Mouse (Mus musculus) embryonic facial prominence, embryonic 11.5 days (tissue): ENCODE measurements at regions not wholly inside any gene's neighbourhood (a gene's known extent, or its start where the extent isn't known, plus 50 kb on each side); places are given as distances from the start of the nearest gene placed in this dataset.
A peak's percentile ranks its signal among the peaks of the same experiment; 100 is the strongest.

Experiments
- ATAC-seq: fragments of 200-750 bp; cut with Nextera tagmentation; replicated peaks from 2 replicates; pipeline ENCODE4 v1.8.0; 2017; ENCODE audit warnings: low read depth; ENCODE audit not compliant: insufficient number of reproducible peaks, low FRiP score, low TSS enrichment
- DNase-seq: peaks from one replicate; pipeline ENCODE4 v3.0.0-alpha.2; 2015; ENCODE audit warnings: low spot score
- H3K27ac ChIP-seq: fragments of 300-500 bp; sonication (generic); replicated peaks from 2 replicates; pipeline ENCODE4 v1.5.1; 2014; ENCODE audit warnings: mild to moderate bottlenecking, low read depth, low read length, control low read depth
- H3K27me3 ChIP-seq: fragments of 300-500 bp; sonication (generic); 2 replicates; pipeline ENCODE4 v1.6.1; 2014; ENCODE audit warnings: mild to moderate bottlenecking, low read length, moderate library complexity, mixed read lengths; ENCODE audit not compliant: control insufficient read depth, insufficient read depth
- H3K36me3 ChIP-seq: fragments of 300-500 bp; sonication (generic); replicated peaks from 2 replicates; pipeline ENCODE4 v1.6.1; 2014; ENCODE audit warnings: low read depth, mild to moderate bottlenecking, low read length, moderate library complexity, mixed read lengths; ENCODE audit not compliant: control insufficient read depth, insufficient read depth
- H3K4me1 ChIP-seq: fragments of 300-500 bp; sonication (generic); 2 replicates; pipeline ENCODE4 v1.6.1; 2014; ENCODE audit warnings: low read length, mixed read lengths; ENCODE audit not compliant: control insufficient read depth, insufficient read depth
- H3K4me2 ChIP-seq: fragments of 300-500 bp; sonication (generic); 2 replicates; pipeline ENCODE4 v1.6.1; 2014; ENCODE audit warnings: low read depth, mild to moderate bottlenecking, control low read depth, low read length, moderate library complexity
- H3K4me3 ChIP-seq: fragments of 300-500 bp; sonication (generic); 2 replicates; pipeline ENCODE4 v1.5.1; 2014; ENCODE audit warnings: low read depth, low read length, control low read depth
- H3K9ac ChIP-seq: fragments of 300-500 bp; sonication (generic); replicated peaks from 2 replicates; pipeline ENCODE4 v1.6.1; 2014; ENCODE audit warnings: mild to moderate bottlenecking, control low read depth, low read length
- H3K9me3 ChIP-seq: fragments of 300-500 bp; sonication (generic); replicated peaks from 2 replicates; pipeline ENCODE4 v1.6.1; 2016; ENCODE audit warnings: mild to moderate bottlenecking, low read length, inconsistent platforms, mixed read lengths; ENCODE audit not compliant: control insufficient read depth
- WGBS: fragments of 180-500 bp; shearing (Covaris S2); extraction: QIAGEN DNeasy Blood & Tissue Kit; methylation state at CpG from one replicate; pipeline ENCODE4 v1.1.7; 2014; 5-methylcytosine and 5-hydroxymethylcytosine counted together

GRCm38 (mm10) chr8:11116534-11116933, 108.3 kb upstream of the Irs2 start:
- Histone ChIP-seq H3K36me3 (no peaks in the 10 kb centered on the region), H3K4me2 (no peak overlapping the region), H3K4me1 (no peaks in the 10 kb centered on the region), H3K27ac (no peak overlapping the region), H3K9ac (no peak overlapping the region), H3K9me3 (no peaks in the 10 kb centered on the region), H3K27me3 (no peaks in the 10 kb centered on the region), H3K4me3 (no peak overlapping the region)
- ATAC-seq (no peak), DNase-seq (no peak)
- WGBS = 80% methylated on average over 5 of the region's 5 CpGs

- no peaks in the 10 kb centered on the region for H3K36me3 ChIP-seq
- H3K4me2 ChIP-seq = no peak overlapping the region
- no peak overlapping the region for H3K9ac ChIP-seq
- no peak for ATAC-seq
- H3K4me3 ChIP-seq = no peak overlapping the region
- H3K9me3 ChIP-seq = no peaks in the 10 kb centered on the region
- WGBS = 47% methylated on average over 6 of the region's 6 CpGs
- no peaks in the 10 kb centered on the region for H3K4me1 ChIP-seq
- no peak for DNase-seq
- no peak overlapping the region for H3K27ac ChIP-seq
- H3K27me3 ChIP-seq = no peaks in the 10 kb centered on the region
Observed at GRCm38 (mm10) chr8:11115210-11115609, 107.0 kb upstream of the Irs2 start.

GRCm38 (mm10) chr8:11114531-11114930, 106.3 kb upstream of the Irs2 start:
- Histone ChIP-seq H3K9me3 (no peaks in the 10 kb centered on the region), H3K36me3 (no peaks in the 10 kb centered on the region), H3K9ac (no peak overlapping the region), H3K4me3 (no peak overlapping the region), H3K4me1 (no peaks in the 10 kb centered on the region), H3K27me3 (no peaks in the 10 kb centered on the region), H3K4me2 (no peak overlapping the region), H3K27ac (no peak overlapping the region)
- 59% methylated on average over 8 of the region's 8 CpGs for WGBS
- DNase-seq (no peak), ATAC-seq (no peak)

GRCm38 (mm10) chr8:11112908-11113532, 104.8 kb upstream of the Irs2 start:
- Histone ChIP-seq H3K27me3 (no peaks in the 10 kb centered on the region), H3K4me3 (no peak overlapping the region), H3K4me2 (no peak overlapping the region), H3K9ac (no peak overlapping the region), H3K36me3 (no peaks in the 10 kb centered on the region), H3K4me1 (no peaks in the 10 kb centered on the region), H3K9me3 (no peaks in the 10 kb centered on the region), H3K27ac (no peak overlapping the region)
- ATAC-seq (no peak), DNase-seq (no peak)
- WGBS = 72% methylated on average over 7 of the region's 7 CpGs

- DNase-seq (no peak), ATAC-seq (no peak)
- H3K27ac ChIP-seq = no peak overlapping the region
- no peaks in the 10 kb centered on the region for H3K9me3 ChIP-seq
- no peaks in the 10 kb centered on the region for H3K36me3 ChIP-seq
- no peaks in the 10 kb centered on the region for H3K4me1 ChIP-seq
- no peaks in the 10 kb centered on the region for H3K27me3 ChIP-seq
- no peak overlapping the region for H3K9ac ChIP-seq
- H3K4me2 ChIP-seq = no peak overlapping the region
- no peak overlapping the region for H3K4me3 ChIP-seq
- 80% methylated on average over 2 of the region's 2 CpGs for WGBS
Observed at GRCm38 (mm10) chr8:11111987-11112386, 103.7 kb upstream of the Irs2 start.

- H3K4me3 ChIP-seq = no peak overlapping the region
- 100% methylated on average over 1 of the region's 1 CpGs for WGBS
- no peak overlapping the region for H3K9ac ChIP-seq
- H3K4me2 ChIP-seq = no peak overlapping the region
- DNase-seq = no peak
- no peaks in the 10 kb centered on the region for H3K36me3 ChIP-seq
- no peak for ATAC-seq
- no peaks in the 10 kb centered on the region for H3K27me3 ChIP-seq
- no peaks in the 10 kb centered on the region for H3K9me3 ChIP-seq
- no peaks in the 10 kb centered on the region for H3K4me1 ChIP-seq
- H3K27ac ChIP-seq = no peak overlapping the region
Observed at GRCm38 (mm10) chr8:11107435-11107834, 99.2 kb upstream of the Irs2 start.

- WGBS = 74% methylated on average over 5 of the region's 5 CpGs
- ATAC-seq (no peak), DNase-seq (peak; percentile 21)
- H3K36me3 ChIP-seq = no peaks in the 10 kb centered on the region
- no peaks in the 10 kb centered on the region for H3K27me3 ChIP-seq
- no peaks in the 10 kb centered on the region for H3K4me1 ChIP-seq
- no peaks in the 10 kb centered on the region for H3K9me3 ChIP-seq
- no peak overlapping the region for H3K4me3 ChIP-seq
- H3K9ac ChIP-seq = no peak overlapping the region
- no peak overlapping the region for H3K27ac ChIP-seq
- no peak overlapping the region for H3K4me2 ChIP-seq
Observed at GRCm38 (mm10) chr8:11107021-11107420, 98.8 kb upstream of the Irs2 start.

GRCm38 (mm10) chr8:11103745-11104607, 95.7 kb upstream of the Irs2 start:
- Histone ChIP-seq H3K27me3 (no peaks in the 10 kb centered on the region), H3K4me1 (no peaks in the 10 kb centered on the region), H3K27ac (no peak overlapping the region), H3K4me3 (no peak overlapping the region), H3K4me2 (no peak overlapping the region), H3K9ac (no peak overlapping the region), H3K9me3 (no peaks in the 10 kb centered on the region), H3K36me3 (no peaks in the 10 kb centered on the region)
- ATAC-seq (no peak), DNase-seq (no peak)
- WGBS = 89% methylated on average over 10 of the region's 10 CpGs
